Mouse (Mus musculus): ENCODE measurements around the gene Sdhaf3. TPM values are rescaled to one million over a fixed set of nuclear protein-coding genes. Genes with fewer than 3 reads are reported as not detected.

The Sdhaf3 gene
- polyA plus RNA-seq, 1 experiment: 0.74 TPM

- no peak for DNase-seq (ENCODE audit: low read depth)
Observed at GRCm38 (mm10) chr6:7068782-7069181, 113.0 kb downstream of the Sdhaf3 start.

GRCm38 (mm10) chr6:7069463-7069862 lies 113.7 kb downstream of the Sdhaf3 start:
- DNase-seq (ENCODE audit: low read depth): no peak

DNA sequence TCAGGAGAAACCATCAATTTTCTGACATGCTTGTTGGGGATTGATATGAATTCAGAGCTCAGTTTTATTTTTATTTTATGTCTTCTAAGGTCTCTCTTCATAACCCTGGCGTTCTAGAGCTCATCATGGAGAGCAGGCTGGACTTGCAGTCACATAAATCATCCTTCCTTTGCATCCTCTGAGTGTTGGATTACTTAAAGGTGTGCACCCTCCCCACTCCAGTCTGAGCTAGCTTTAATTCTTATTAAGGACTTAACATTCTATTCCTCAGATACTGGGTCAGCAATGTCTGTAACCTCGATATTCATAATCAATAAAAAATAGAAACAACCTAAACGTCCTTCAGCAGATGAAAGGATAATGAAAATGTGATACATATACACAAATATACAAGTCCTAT lies 126.2 kb downstream of the Sdhaf3 start:
- no peak for DNase-seq (ENCODE audit: low read depth)

GRCm38 (mm10) chr6:7082467-7083259 lies 126.9 kb downstream of the Sdhaf3 start:
- no peak for DNase-seq (ENCODE audit: low read depth)

GRCm38 (mm10) chr6:7083661-7084060 lies 127.9 kb downstream of the Sdhaf3 start:
- DNase-seq (ENCODE audit: low read depth): no peak

GRCm38 (mm10) chr6:7084370-7084769 lies 128.6 kb downstream of the Sdhaf3 start:
- DNase-seq (ENCODE audit: low read depth): no peak

DNA sequence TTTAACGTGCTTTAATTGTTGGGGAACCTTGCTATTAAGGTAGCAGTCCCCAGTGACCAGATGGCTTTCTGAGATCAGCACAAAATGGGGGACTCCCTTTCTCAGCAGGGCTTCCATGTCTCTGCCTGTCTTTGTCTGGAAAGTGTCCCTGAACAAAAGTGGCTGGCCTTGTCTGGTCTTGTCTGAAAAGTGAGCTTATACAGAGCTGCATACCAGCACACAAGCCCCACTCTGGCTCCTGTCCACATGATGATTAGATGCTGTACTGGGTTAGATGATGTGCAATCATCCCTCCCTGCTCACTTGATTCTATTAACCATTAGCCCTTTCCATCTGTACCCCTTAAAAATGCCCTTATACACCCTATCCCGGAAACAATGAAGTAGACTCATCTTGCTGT lies 129.7 kb downstream of the Sdhaf3 start:
- DNase-seq (ENCODE audit: low read depth): no peak

- no peak for DNase-seq (ENCODE audit: low read depth)
Observed at GRCm38 (mm10) chr6:7092094-7092493, 136.3 kb downstream of the Sdhaf3 start.

Other genes with a start within 250 kb of the Sdhaf3 start
- gene Dlx6, start 92.7 kb upstream of the Sdhaf3 start, polyA plus RNA-seq (2012; rRNA removed): 0.15 TPM in 1 of 2 replicates, not detected in the other
- 0.09 and 0.14 TPM in 2 replicates for gene Dlx5, start 73.9 kb upstream of the Sdhaf3 start, polyA plus RNA-seq (2012; rRNA removed)

All from gonadal fat pad, adult 2 months (tissue).